Mouse (Mus musculus): ENCODE data around the gene Wnt6. TPM values are rescaled to one million over a fixed set of nuclear protein-coding genes. Genes with fewer than 3 reads are reported as not detected.

Gene Wnt6
- 7.0 and 8.5 TPM in 2 replicates for polyA plus RNA-seq (2014; fragmentation: Nextera tagmentation; extraction: Ambion mirVana)

DNA sequence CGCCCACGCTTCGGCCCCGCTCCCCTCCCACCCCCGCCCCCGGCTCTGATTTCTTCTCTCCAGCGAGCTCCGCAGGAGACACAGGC is at the start of gene Wnt6:
TSS of gene Wnt6 (plus strand) at position 48 of the 86 bp plus-strand sequence.
- Histone ChIP-seq H3K4me2 (ENCODE audit: low read depth, low read length, severe bottlenecking) (peak within 1 kb of the TSS; percentile 79), H3K4me1 (replicated peaks; ENCODE audit: control insufficient read depth, insufficient read depth, low read length) (peaks cover 10% of the 10 kb centered on the region), H3K9ac (ENCODE audit: low read length) (no peak within 1 kb of the TSS), H3K27me3 (ENCODE audit: control insufficient read depth, insufficient read depth, low read length) (peaks cover 72% of the 10 kb centered on the region), H3K4me3 (ENCODE audit: low read depth, low read length) (peak within 1 kb of the TSS; percentile 41), H3K36me3 (ENCODE audit: control insufficient read depth, insufficient read depth, low read length) (no peaks in the 10 kb centered on the region), H3K9me3 (ENCODE audit: control insufficient read depth, low read length) (no peaks in the 10 kb centered on the region), H3K27ac (ENCODE audit: low read depth, low read length) (no peak within 1 kb of the TSS)
- DNase-seq (ENCODE audit: low spot score) (no peak), ATAC-seq (replicated peaks; ENCODE audit: low FRiP score) (no peak)
- 0% methylated on average over 2 of the region's 8 CpGs for WGBS

DNA sequence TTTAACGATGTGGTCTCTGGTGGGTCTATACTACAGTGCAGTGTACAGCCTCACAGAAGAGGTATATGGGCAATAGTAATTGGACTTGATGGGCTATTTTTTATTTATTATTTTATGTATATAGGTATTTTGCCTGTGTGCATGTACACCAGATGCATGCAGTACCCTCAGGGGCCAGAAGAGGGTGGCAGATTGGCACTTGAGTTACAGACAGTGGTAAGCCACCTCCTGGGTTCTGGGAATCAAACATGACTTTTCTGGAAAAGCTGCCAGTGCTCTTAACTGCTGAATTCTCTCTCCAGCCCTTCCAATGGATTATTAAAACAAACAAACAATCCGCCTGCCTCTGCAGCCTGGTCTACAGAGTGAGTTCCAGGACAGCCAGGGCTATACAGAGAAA is 47.9 kb upstream of the Wnt6 start:
- Histone ChIP-seq H3K4me2 (ENCODE audit: low read depth, low read length, severe bottlenecking) (no peak overlapping the region), H3K4me1 (replicated peaks; ENCODE audit: control insufficient read depth, insufficient read depth, low read length) (no peaks in the 10 kb centered on the region), H3K4me3 (ENCODE audit: low read depth, low read length) (no peak overlapping the region), H3K36me3 (ENCODE audit: control insufficient read depth, insufficient read depth, low read length) (no peaks in the 10 kb centered on the region), H3K9ac (ENCODE audit: low read length) (no peak overlapping the region), H3K9me3 (ENCODE audit: control insufficient read depth, low read length) (no peaks in the 10 kb centered on the region), H3K27ac (ENCODE audit: low read depth, low read length) (no peak overlapping the region), H3K27me3 (ENCODE audit: control insufficient read depth, insufficient read depth, low read length) (no peaks in the 10 kb centered on the region)
- no peak for ATAC-seq (replicated peaks; ENCODE audit: low FRiP score)
- DNase-seq (ENCODE audit: low spot score), result peak; percentile 59
- 75% methylated on average over 2 of the region's 2 CpGs for WGBS

DNA sequence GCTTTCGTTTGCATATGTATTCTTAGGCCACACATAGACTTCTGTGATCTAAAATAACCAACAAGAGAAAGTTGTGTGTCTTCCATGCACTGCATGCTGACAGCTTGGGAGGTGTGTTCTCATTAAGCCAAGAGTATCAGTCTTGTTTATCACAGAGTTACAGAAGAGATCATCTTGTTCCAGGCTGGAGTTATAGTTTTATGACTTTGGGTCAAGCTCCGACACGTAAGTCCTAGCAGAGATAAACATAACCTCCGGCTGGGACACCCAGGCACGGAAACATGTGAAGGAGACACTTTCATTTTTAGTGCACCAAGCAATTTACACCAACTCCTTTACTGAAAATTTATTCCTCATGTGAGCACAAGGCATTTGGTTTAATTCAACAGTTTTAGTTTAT is 45.6 kb upstream of the Wnt6 start:
- H3K27me3 ChIP-seq (ENCODE audit: control insufficient read depth, insufficient read depth, low read length), result no peaks in the 10 kb centered on the region
- H3K4me3 ChIP-seq (ENCODE audit: low read depth, low read length), result no peak overlapping the region
- no peak for DNase-seq (ENCODE audit: low spot score)
- no peaks in the 10 kb centered on the region for H3K4me1 ChIP-seq (replicated peaks; ENCODE audit: control insufficient read depth, insufficient read depth, low read length)
- H3K4me2 ChIP-seq (ENCODE audit: low read depth, low read length, severe bottlenecking), result no peak overlapping the region
- H3K27ac ChIP-seq (ENCODE audit: low read depth, low read length), result no peak overlapping the region
- H3K9me3 ChIP-seq (ENCODE audit: control insufficient read depth, low read length), result no peaks in the 10 kb centered on the region
- no peak overlapping the region for H3K9ac ChIP-seq (ENCODE audit: low read length)
- ATAC-seq (replicated peaks; ENCODE audit: low FRiP score), result no peak
- H3K36me3 ChIP-seq (ENCODE audit: control insufficient read depth, insufficient read depth, low read length), result no peaks in the 10 kb centered on the region
- WGBS, result 86% methylated on average over 5 of the region's 5 CpGs

DNA sequence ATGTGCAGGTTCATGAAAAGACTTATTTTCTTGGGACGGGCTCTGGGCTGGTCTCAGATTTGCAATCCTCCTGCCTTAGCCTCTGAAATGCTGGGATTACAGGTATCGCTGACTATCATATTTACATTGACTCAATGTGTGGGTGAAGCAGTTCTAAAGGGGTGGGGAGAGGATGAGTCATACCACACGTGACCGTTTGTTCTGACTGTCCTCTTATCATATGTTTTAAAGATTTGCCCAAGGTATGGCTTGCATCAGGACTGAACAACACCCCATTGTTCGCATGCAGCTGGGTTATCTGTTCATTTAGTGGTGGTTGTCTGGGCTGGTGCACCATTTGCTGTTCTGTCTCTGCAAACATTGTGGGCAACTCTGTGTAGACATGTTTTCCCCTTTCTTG is 45.0 kb upstream of the Wnt6 start:
- no peak overlapping the region for H3K27ac ChIP-seq (ENCODE audit: low read depth, low read length)
- 86% methylated on average over 5 of the region's 5 CpGs for WGBS
- no peaks in the 10 kb centered on the region for H3K4me1 ChIP-seq (replicated peaks; ENCODE audit: control insufficient read depth, insufficient read depth, low read length)
- no peak overlapping the region for H3K4me2 ChIP-seq (ENCODE audit: low read depth, low read length, severe bottlenecking)
- no peak overlapping the region for H3K9ac ChIP-seq (ENCODE audit: low read length)
- H3K9me3 ChIP-seq (ENCODE audit: control insufficient read depth, low read length), result no peaks in the 10 kb centered on the region
- no peak overlapping the region for H3K4me3 ChIP-seq (ENCODE audit: low read depth, low read length)
- no peak for DNase-seq (ENCODE audit: low spot score)
- ATAC-seq (replicated peaks; ENCODE audit: low FRiP score), result no peak
- no peaks in the 10 kb centered on the region for H3K27me3 ChIP-seq (ENCODE audit: control insufficient read depth, insufficient read depth, low read length)
- no peaks in the 10 kb centered on the region for H3K36me3 ChIP-seq (ENCODE audit: control insufficient read depth, insufficient read depth, low read length)

DNA sequence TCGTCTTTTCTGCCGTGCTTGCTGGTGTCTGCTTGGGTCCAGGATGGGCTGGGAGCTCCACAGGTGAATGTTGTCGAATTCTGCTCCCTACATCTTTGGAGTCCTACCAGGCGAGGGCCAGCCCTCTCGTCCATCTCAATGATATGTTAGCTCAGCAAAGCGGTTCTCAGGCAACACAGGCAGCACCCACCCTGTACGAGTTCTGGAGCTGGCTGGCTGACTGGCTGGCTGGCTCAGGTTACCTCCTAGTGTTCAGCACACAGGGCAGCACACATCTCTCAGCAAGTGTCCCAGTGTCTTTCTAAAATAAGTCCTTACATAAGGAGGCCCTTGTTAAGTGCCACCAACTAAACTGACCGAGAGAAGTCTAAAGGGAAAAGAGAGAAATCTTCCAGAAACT is 43.2 kb upstream of the Wnt6 start:
- 80% methylated on average over 8 of the region's 8 CpGs for WGBS
- DNase-seq (ENCODE audit: low spot score) (no peak), ATAC-seq (replicated peaks; ENCODE audit: low FRiP score) (no peak)
- Histone ChIP-seq H3K4me1 (replicated peaks; ENCODE audit: control insufficient read depth, insufficient read depth, low read length) (no peaks in the 10 kb centered on the region), H3K36me3 (ENCODE audit: control insufficient read depth, insufficient read depth, low read length) (no peaks in the 10 kb centered on the region), H3K9ac (ENCODE audit: low read length) (no peak overlapping the region), H3K4me2 (ENCODE audit: low read depth, low read length, severe bottlenecking) (no peak overlapping the region), H3K9me3 (ENCODE audit: control insufficient read depth, low read length) (no peaks in the 10 kb centered on the region), H3K27me3 (ENCODE audit: control insufficient read depth, insufficient read depth, low read length) (no peaks in the 10 kb centered on the region), H3K27ac (ENCODE audit: low read depth, low read length) (no peak overlapping the region), H3K4me3 (ENCODE audit: low read depth, low read length) (no peak overlapping the region)

DNA sequence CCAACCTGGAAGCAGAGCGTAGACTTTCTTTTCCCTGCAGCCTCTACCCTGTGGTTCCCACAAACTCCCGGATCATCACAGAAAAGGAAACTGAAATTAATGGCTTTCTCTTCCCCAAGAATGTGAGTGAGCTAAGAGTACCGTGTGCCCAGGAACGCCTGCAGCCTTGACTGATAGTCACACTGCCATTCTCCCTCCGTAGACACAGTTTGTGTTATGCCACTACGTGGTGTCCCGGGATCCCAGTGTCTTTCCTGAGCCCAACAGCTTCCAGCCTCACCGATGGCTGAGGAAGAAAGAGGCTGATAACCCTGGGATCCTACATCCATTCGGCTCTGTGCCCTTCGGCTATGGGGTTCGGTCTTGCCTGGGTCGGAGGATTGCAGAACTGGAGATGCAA is 34.7 kb upstream of the Wnt6 start:
- DNase-seq (ENCODE audit: low spot score) (no peak), ATAC-seq (replicated peaks; ENCODE audit: low FRiP score) (no peak)
- H3K36me3 ChIP-seq (ENCODE audit: control insufficient read depth, insufficient read depth, low read length), result no peaks in the 10 kb centered on the region
- no peaks in the 10 kb centered on the region for H3K27me3 ChIP-seq (ENCODE audit: control insufficient read depth, insufficient read depth, low read length)
- H3K9me3 ChIP-seq (ENCODE audit: control insufficient read depth, low read length), result no peaks in the 10 kb centered on the region
- 94% methylated on average over 12 of the region's 12 CpGs for WGBS
- H3K27ac ChIP-seq (ENCODE audit: low read depth, low read length), result no peak overlapping the region
- H3K4me2 ChIP-seq (ENCODE audit: low read depth, low read length, severe bottlenecking), result no peak overlapping the region
- H3K9ac ChIP-seq (ENCODE audit: low read length), result no peak overlapping the region
- no peaks in the 10 kb centered on the region for H3K4me1 ChIP-seq (replicated peaks; ENCODE audit: control insufficient read depth, insufficient read depth, low read length)
- no peak overlapping the region for H3K4me3 ChIP-seq (ENCODE audit: low read depth, low read length)

DNA sequence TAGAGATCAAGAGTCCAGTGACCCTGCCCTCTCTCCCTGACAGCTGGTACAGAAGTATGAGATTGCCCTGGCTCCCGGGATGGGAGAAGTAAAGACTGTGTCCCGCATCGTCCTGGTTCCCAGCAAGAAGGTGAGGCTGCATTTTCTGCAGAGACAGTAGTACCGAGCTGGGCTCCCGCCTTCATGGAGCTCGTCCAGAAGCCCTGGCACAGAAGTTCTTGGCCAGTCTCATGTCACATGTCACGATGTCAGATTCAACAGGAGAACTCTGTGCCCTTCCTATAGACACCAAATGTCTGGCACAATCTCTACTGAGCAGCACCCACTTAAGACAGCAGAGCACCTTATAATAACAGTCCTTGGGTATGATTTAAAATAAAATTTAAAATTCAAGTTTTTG is 34.2 kb upstream of the Wnt6 start:
- H3K27me3 ChIP-seq (ENCODE audit: control insufficient read depth, insufficient read depth, low read length), result no peaks in the 10 kb centered on the region
- no peak overlapping the region for H3K4me2 ChIP-seq (ENCODE audit: low read depth, low read length, severe bottlenecking)
- no peaks in the 10 kb centered on the region for H3K36me3 ChIP-seq (ENCODE audit: control insufficient read depth, insufficient read depth, low read length)
- no peak overlapping the region for H3K27ac ChIP-seq (ENCODE audit: low read depth, low read length)
- no peaks in the 10 kb centered on the region for H3K9me3 ChIP-seq (ENCODE audit: control insufficient read depth, low read length)
- DNase-seq (ENCODE audit: low spot score), result no peak
- ATAC-seq (replicated peaks; ENCODE audit: low FRiP score), result no peak
- WGBS, result 89% methylated on average over 7 of the region's 7 CpGs
- H3K9ac ChIP-seq (ENCODE audit: low read length), result no peak overlapping the region
- H3K4me3 ChIP-seq (ENCODE audit: low read depth, low read length), result no peak overlapping the region
- no peaks in the 10 kb centered on the region for H3K4me1 ChIP-seq (replicated peaks; ENCODE audit: control insufficient read depth, insufficient read depth, low read length)

DNA sequence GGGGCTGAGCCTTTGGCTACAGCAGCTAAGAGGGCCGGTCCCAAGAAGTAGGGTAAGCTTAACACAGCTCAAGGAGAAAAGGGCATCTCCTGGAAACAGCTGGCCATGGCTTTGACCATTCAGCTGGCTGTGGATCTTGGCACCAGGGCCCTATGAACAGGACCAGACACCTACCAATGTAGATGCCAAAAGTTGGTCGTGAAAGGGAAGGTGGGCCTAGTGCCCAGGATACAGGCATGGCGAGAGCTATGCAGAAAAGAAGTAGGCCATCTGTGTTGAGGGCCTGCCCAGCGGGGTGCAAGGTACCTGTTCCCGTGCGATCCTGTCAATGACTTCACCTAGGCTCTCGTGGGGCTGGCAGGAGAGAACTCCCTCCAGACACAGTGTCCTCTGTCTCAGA is 30.8 kb upstream of the Wnt6 start:
- no peak overlapping the region for H3K4me2 ChIP-seq (ENCODE audit: low read depth, low read length, severe bottlenecking)
- ATAC-seq (replicated peaks; ENCODE audit: low FRiP score), result no peak
- H3K9ac ChIP-seq (ENCODE audit: low read length), result no peak overlapping the region
- no peak overlapping the region for H3K27ac ChIP-seq (ENCODE audit: low read depth, low read length)
- no peaks in the 10 kb centered on the region for H3K27me3 ChIP-seq (ENCODE audit: control insufficient read depth, insufficient read depth, low read length)
- H3K4me1 ChIP-seq (replicated peaks; ENCODE audit: control insufficient read depth, insufficient read depth, low read length), result no peaks in the 10 kb centered on the region
- H3K4me3 ChIP-seq (ENCODE audit: low read depth, low read length), result no peak overlapping the region
- no peak for DNase-seq (ENCODE audit: low spot score)
- WGBS, result 82% methylated on average over 7 of the region's 7 CpGs
- no peaks in the 10 kb centered on the region for H3K9me3 ChIP-seq (ENCODE audit: control insufficient read depth, low read length)
- H3K36me3 ChIP-seq (ENCODE audit: control insufficient read depth, insufficient read depth, low read length), result no peaks in the 10 kb centered on the region

DNA sequence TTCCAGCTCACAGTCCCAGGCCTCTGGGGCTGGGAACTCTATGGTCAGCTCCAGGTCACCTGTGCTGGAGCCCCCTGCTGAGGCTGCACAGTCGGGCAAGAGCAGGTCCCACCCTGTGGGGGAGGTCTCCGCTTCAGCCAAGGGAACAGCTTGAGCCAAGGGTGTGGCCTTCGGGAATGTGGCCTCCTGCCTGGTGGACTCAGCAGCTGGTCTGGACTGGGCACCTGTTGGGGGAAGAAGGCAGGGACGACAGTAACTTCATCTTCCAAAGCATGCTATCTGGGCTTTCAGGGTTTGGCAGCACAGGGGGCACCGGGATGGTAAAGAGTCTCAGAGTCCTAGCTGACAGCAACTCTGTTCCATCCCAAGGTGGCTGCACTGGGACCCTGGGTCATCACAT is 24.4 kb upstream of the Wnt6 start:
- Histone ChIP-seq H3K4me1 (replicated peaks; ENCODE audit: control insufficient read depth, insufficient read depth, low read length) (no peaks in the 10 kb centered on the region), H3K27me3 (ENCODE audit: control insufficient read depth, insufficient read depth, low read length) (no peaks in the 10 kb centered on the region; the same call in 1 of the 2 replicates), H3K4me2 (ENCODE audit: low read depth, low read length, severe bottlenecking) (no peak overlapping the region), H3K9me3 (ENCODE audit: control insufficient read depth, low read length) (no peaks in the 10 kb centered on the region), H3K36me3 (ENCODE audit: control insufficient read depth, insufficient read depth, low read length) (no peaks in the 10 kb centered on the region), H3K27ac (ENCODE audit: low read depth, low read length) (no peak overlapping the region), H3K9ac (ENCODE audit: low read length) (no peak overlapping the region), H3K4me3 (ENCODE audit: low read depth, low read length) (no peak overlapping the region)
- no peak for ATAC-seq (replicated peaks; ENCODE audit: low FRiP score)
- no peak for DNase-seq (ENCODE audit: low spot score)
- WGBS, result 77% methylated on average over 5 of the region's 5 CpGs
